Mouse (Mus musculus): ENCODE measurements around the gene Sprr4. TPM values are rescaled to one million over a fixed set of nuclear protein-coding genes. Genes with fewer than 3 reads are reported as not detected.
"Not testable (repeated sequence)": the region's sequence is repeated elsewhere in the genome, so short reads cannot be mapped to it uniquely, and the experiment has no call there.

Gene Sprr4
- polyA plus RNA-seq, 1 experiment from 2014 or later: not detected

DNA sequence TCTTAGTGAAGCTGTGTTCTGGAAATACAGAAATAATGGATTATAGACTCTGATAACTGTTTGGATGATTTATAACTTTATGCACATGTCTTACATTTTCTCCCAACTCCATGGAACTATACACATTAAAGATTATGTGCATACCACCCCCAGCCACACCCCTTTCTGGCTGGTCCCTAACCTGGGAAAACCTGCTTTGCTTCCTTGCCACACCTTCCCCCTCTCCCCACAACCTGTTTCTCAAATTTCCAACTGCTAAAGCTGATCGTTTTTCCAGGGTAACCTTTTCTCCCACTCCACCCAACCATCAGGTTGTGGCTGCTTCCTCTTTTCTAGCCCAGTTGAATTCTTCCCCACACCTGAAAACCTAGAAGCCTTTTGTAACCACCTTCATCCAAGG is 14.0 kb downstream of the Sprr4 start:
- Histone ChIP-seq H3K4me3 (ENCODE audit: low read depth, low read length) (no peak overlapping the region), H3K9ac (replicated peaks; ENCODE audit: low read depth) (no peak overlapping the region), H3K27me3 (replicated peaks; ENCODE audit: insufficient read depth, low read length) (no peaks in the 10 kb centered on the region), H3K4me1 (ENCODE audit: insufficient read depth, low read depth, low read length) (no peaks in the 10 kb centered on the region), H3K4me2 (replicated peaks; ENCODE audit: low read depth, low read length) (no peak overlapping the region), H3K9me3 (ENCODE audit: low read length) (no peaks in the 10 kb centered on the region), H3K27ac (ENCODE audit: low read length) (no peak overlapping the region), H3K36me3 (ENCODE audit: insufficient read depth, low read length) (no peaks in the 10 kb centered on the region)
- WGBS: 9% methylated on average over 1 of the region's 1 CpGs
- TF ChIP-seq CTCF (IDR thresholded peaks at IDR 0.05) (no peak), EP300 (IDR thresholded peaks at IDR 0.05) (no peak)
- ATAC-seq (no peak), DNase-seq (ENCODE audit: low spot score) (peak; percentile 12)

DNA sequence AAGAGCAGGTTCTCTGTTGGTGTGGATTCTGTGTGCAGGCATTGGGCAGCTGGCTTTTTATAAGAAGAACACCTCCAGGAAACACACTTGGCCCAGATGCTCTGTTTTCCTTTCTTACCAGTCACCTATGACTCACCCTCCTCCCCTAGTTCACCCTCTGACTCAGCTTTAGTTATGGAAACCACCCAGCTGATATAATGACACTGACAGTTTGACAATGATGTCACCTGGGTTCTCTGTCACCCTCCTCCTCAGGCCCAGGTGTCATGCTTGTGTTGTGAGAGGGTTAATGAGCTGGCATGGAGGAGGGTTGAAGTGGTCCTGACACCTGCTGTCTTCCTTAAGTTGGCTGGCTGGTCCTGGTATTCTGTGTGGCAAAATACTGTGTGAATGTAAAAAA is 14.4 kb downstream of the Sprr4 start, which contains the start of gene Sprr1a:
Sprr1a (minus strand) TSS at position 33 of the 400 bp plus-strand sequence.
- DNase-seq (ENCODE audit: low spot score) (peak; percentile 53), ATAC-seq (peak; percentile 35; the same call in 1 of the 2 replicates)
- H3K27ac ChIP-seq (ENCODE audit: low read length): no peak within 1 kb of the TSS
- no peak within 1 kb of the TSS for H3K4me2 ChIP-seq (replicated peaks; ENCODE audit: low read depth, low read length)
- H3K9me3 ChIP-seq (ENCODE audit: low read length): no peaks in the 10 kb centered on the region
- H3K9ac ChIP-seq (replicated peaks; ENCODE audit: low read depth): no peak within 1 kb of the TSS
- no peak within 1 kb of the TSS for H3K4me3 ChIP-seq (ENCODE audit: low read depth, low read length)
- no peaks in the 10 kb centered on the region for H3K27me3 ChIP-seq (replicated peaks; ENCODE audit: insufficient read depth, low read length)
- no peaks in the 10 kb centered on the region for H3K4me1 ChIP-seq (ENCODE audit: insufficient read depth, low read depth, low read length)
- H3K36me3 ChIP-seq (ENCODE audit: insufficient read depth, low read length): no peaks in the 10 kb centered on the region
- TF ChIP-seq CTCF (IDR thresholded peaks at IDR 0.05) (no peak), EP300 (IDR thresholded peaks at IDR 0.05) (no peak)

- not testable (repeated sequence) for H3K36me3 ChIP-seq (ENCODE audit: insufficient read depth, low read length); DNase-seq (ENCODE audit: low spot score); H3K9me3 ChIP-seq (ENCODE audit: low read length); H3K9ac ChIP-seq (replicated peaks; ENCODE audit: low read depth); H3K4me3 ChIP-seq (ENCODE audit: low read depth, low read length); H3K4me2 ChIP-seq (replicated peaks; ENCODE audit: low read depth, low read length); H3K27ac ChIP-seq (ENCODE audit: low read length); ATAC-seq; H3K27me3 ChIP-seq (replicated peaks; ENCODE audit: insufficient read depth, low read length); H3K4me1 ChIP-seq (ENCODE audit: insufficient read depth, low read depth, low read length)
- peak; percentile 54 for TF ChIP-seq CTCF (IDR thresholded peaks at IDR 0.05)
These were observed 19.0 kb downstream of the Sprr4 start for GRCm38 (mm10) chr3:92481249-92481648.

- Histone ChIP-seq H3K27ac (ENCODE audit: low read length) (no peak overlapping the region), H3K4me3 (ENCODE audit: low read depth, low read length) (no peak overlapping the region), H3K4me1 (ENCODE audit: insufficient read depth, low read depth, low read length) (no peaks in the 10 kb centered on the region), H3K27me3 (replicated peaks; ENCODE audit: insufficient read depth, low read length) (no peaks in the 10 kb centered on the region), H3K9me3 (ENCODE audit: low read length) (no peaks in the 10 kb centered on the region), H3K9ac (replicated peaks; ENCODE audit: low read depth) (no peak overlapping the region), H3K4me2 (replicated peaks; ENCODE audit: low read depth, low read length) (no peak overlapping the region), H3K36me3 (ENCODE audit: insufficient read depth, low read length) (no peaks in the 10 kb centered on the region)
- TF ChIP-seq EP300 (IDR thresholded peaks at IDR 0.05) (no peak), CTCF (IDR thresholded peaks at IDR 0.05) (no peak)
- no peak for DNase-seq (ENCODE audit: low spot score)
- ATAC-seq: no peak
- WGBS: 67% methylated on average over 2 of the region's 2 CpGs
These were observed 30.2 kb downstream of the Sprr4 start for GRCm38 (mm10) chr3:92470111-92470510.

GRCm38 (mm10) chr3:92467424-92467823 is 32.9 kb downstream of the Sprr4 start:
- Histone ChIP-seq H3K4me3 (ENCODE audit: low read depth, low read length) (no peak overlapping the region), H3K4me2 (replicated peaks; ENCODE audit: low read depth, low read length) (no peak overlapping the region), H3K9ac (replicated peaks; ENCODE audit: low read depth) (no peak overlapping the region), H3K27me3 (replicated peaks; ENCODE audit: insufficient read depth, low read length) (no peaks in the 10 kb centered on the region), H3K4me1 (ENCODE audit: insufficient read depth, low read depth, low read length) (no peaks in the 10 kb centered on the region), H3K36me3 (ENCODE audit: insufficient read depth, low read length) (no peaks in the 10 kb centered on the region), H3K9me3 (ENCODE audit: low read length) (no peaks in the 10 kb centered on the region), H3K27ac (ENCODE audit: low read length) (no peak overlapping the region)
- no peak for DNase-seq (ENCODE audit: low spot score)
- no peak for ATAC-seq
- no peak for TF ChIP-seq EP300 (IDR thresholded peaks at IDR 0.05)
- TF ChIP-seq CTCF (IDR thresholded peaks at IDR 0.05): no peak

GRCm38 (mm10) chr3:92466576-92466975 is 33.7 kb downstream of the Sprr4 start:
- DNase-seq (ENCODE audit: low spot score) (no peak), ATAC-seq (no peak)
- H3K4me2 ChIP-seq (replicated peaks; ENCODE audit: low read depth, low read length): no peak overlapping the region
- no peak overlapping the region for H3K27ac ChIP-seq (ENCODE audit: low read length)
- H3K27me3 ChIP-seq (replicated peaks; ENCODE audit: insufficient read depth, low read length): no peaks in the 10 kb centered on the region
- no peaks in the 10 kb centered on the region for H3K4me1 ChIP-seq (ENCODE audit: insufficient read depth, low read depth, low read length)
- H3K9me3 ChIP-seq (ENCODE audit: low read length): no peaks in the 10 kb centered on the region
- no peak overlapping the region for H3K9ac ChIP-seq (replicated peaks; ENCODE audit: low read depth)
- no peaks in the 10 kb centered on the region for H3K36me3 ChIP-seq (ENCODE audit: insufficient read depth, low read length)
- no peak for TF ChIP-seq CTCF (IDR thresholded peaks at IDR 0.05)
- H3K4me3 ChIP-seq (ENCODE audit: low read depth, low read length): no peak overlapping the region
- WGBS: 56% methylated on average over 1 of the region's 1 CpGs

DNA sequence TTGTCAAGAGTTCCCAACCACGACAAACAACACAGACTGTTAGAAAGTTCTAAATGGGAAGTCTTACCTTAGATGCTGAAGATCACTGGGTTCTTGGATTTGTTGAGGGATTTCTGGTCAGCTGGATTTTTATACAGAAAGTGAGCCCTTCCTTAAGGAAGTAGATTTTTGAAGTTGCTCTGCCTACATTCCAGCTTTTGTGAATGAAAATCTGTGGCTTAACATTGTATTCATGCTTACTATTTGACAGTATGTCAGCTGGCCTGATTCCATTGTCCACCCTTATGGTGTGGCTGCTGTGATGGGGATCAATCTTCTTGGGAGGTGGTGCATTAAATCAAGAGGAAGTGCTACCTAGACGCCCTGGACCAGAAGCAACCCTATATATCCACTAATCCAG is 41.7 kb downstream of the Sprr4 start, which contains the start of gene Sprr3:
Sprr3 (minus strand) TSS at position 101 of the 400 bp plus-strand sequence.
- WGBS: 55% methylated on average over 2 of the region's 2 CpGs
- no peak for ATAC-seq
- H3K36me3 ChIP-seq (ENCODE audit: insufficient read depth, low read length): no peaks in the 10 kb centered on the region

More for the DNA sequence above, 41.7 kb downstream of the Sprr4 start, which contains the start of gene Sprr3:
- Histone ChIP-seq H3K27ac (ENCODE audit: low read length) (no peak within 1 kb of the TSS), H3K4me1 (ENCODE audit: insufficient read depth, low read depth, low read length) (no peaks in the 10 kb centered on the region), H3K27me3 (replicated peaks; ENCODE audit: insufficient read depth, low read length) (no peaks in the 10 kb centered on the region), H3K4me2 (replicated peaks; ENCODE audit: low read depth, low read length) (no peak within 1 kb of the TSS), H3K9ac (replicated peaks; ENCODE audit: low read depth) (no peak within 1 kb of the TSS), H3K4me3 (ENCODE audit: low read depth, low read length) (no peak within 1 kb of the TSS), H3K9me3 (ENCODE audit: low read length) (no peaks in the 10 kb centered on the region)
- DNase-seq (ENCODE audit: low spot score): no peak
- no peak for TF ChIP-seq EP300 (IDR thresholded peaks at IDR 0.05)
- no peak for TF ChIP-seq CTCF (IDR thresholded peaks at IDR 0.05)

Data from lung, postnatal 0 days (tissue).